Mouse (Mus musculus): Measurements from ENCODE around the gene Bri3bp. TPM values are rescaled to one million over a fixed set of nuclear protein-coding genes. Genes with fewer than 3 reads are reported as not detected.

Bri3bp gene
- total and polyA plus RNA-seq, 2 experiments from 2014 or later, result 27.8 to 65.8 TPM

- Histone ChIP-seq H3K27ac (ENCODE audit: low read depth) (no peak overlapping the region), H3K4me1 (ENCODE audit: control insufficient read depth, insufficient read depth) (peaks cover 5% of the 10 kb centered on the region; the same call in 1 of the 2 replicates), H3K4me3 (ENCODE audit: low read depth, low read length) (peak overlapping the region; percentile 62), H3K27me3 (ENCODE audit: control insufficient read depth, insufficient read depth, low read length) (no peaks in the 10 kb centered on the region), H3K4me2 (ENCODE audit: low read depth, low read length) (peak overlapping the region; percentile 87), H3K9ac (replicated peaks; ENCODE audit: low read depth, low read length) (peak overlapping the region; percentile 53), H3K9me3 (replicated peaks; ENCODE audit: control insufficient read depth, low read length) (no peaks in the 10 kb centered on the region), H3K36me3 (replicated peaks; ENCODE audit: control insufficient read depth, insufficient read depth, low read length) (no peaks in the 10 kb centered on the region)
- WGBS, result 23% methylated on average over 5 of the region's 5 CpGs
- TF ChIP-seq CTCF (IDR thresholded peaks at IDR 0.05; ENCODE audit: low read depth) (peak; percentile 4; the same call in 1 of the 2 replicates), EP300 (IDR thresholded peaks at IDR 0.05; ENCODE audit: low read depth) (no peak)
- ATAC-seq (ENCODE audit: insufficient read depth, low read depth), result 0 out of 2 replicates have a peak, but pooled peaks have one; percentile 6
- DNase-seq (ENCODE audit: low spot score), result no peak
These were observed 34.9 kb downstream of the Bri3bp start for GRCm38 (mm10) chr5:125476286-125476625.

- H3K9ac ChIP-seq (replicated peaks; ENCODE audit: low read depth, low read length), result no peak overlapping the region
- DNase-seq (ENCODE audit: low spot score), result no peak
- no peak for TF ChIP-seq EP300 (IDR thresholded peaks at IDR 0.05; ENCODE audit: low read depth)
- TF ChIP-seq CTCF (IDR thresholded peaks at IDR 0.05; ENCODE audit: low read depth), result no peak
These were observed 35.4 kb downstream of the Bri3bp start for GRCm38 (mm10) chr5:125476799-125477198.

GRCm38 (mm10) chr5:125477533-125477932, 36.2 kb downstream of the Bri3bp start:
- peaks cover 5% of the 10 kb centered on the region; the same call in 1 of the 2 replicates for H3K4me1 ChIP-seq (ENCODE audit: control insufficient read depth, insufficient read depth)
- H3K9me3 ChIP-seq (replicated peaks; ENCODE audit: control insufficient read depth, low read length), result no peaks in the 10 kb centered on the region
- H3K27ac ChIP-seq (ENCODE audit: low read depth), result no peak overlapping the region
- 72% methylated on average over 7 of the region's 7 CpGs for WGBS
- ATAC-seq (ENCODE audit: insufficient read depth, low read depth) (no peak), DNase-seq (ENCODE audit: low spot score) (no peak)
- TF ChIP-seq EP300 (IDR thresholded peaks at IDR 0.05; ENCODE audit: low read depth), result no peak
- no peak for TF ChIP-seq CTCF (IDR thresholded peaks at IDR 0.05; ENCODE audit: low read depth)
- no peaks in the 10 kb centered on the region for H3K27me3 ChIP-seq (ENCODE audit: control insufficient read depth, insufficient read depth, low read length)
- 0 out of 2 replicates have a peak, but pooled peaks cover under 1% of the 10 kb centered on the region for H3K36me3 ChIP-seq (replicated peaks; ENCODE audit: control insufficient read depth, insufficient read depth, low read length)
- no peak overlapping the region for H3K4me3 ChIP-seq (ENCODE audit: low read depth, low read length)
- no peak overlapping the region for H3K4me2 ChIP-seq (ENCODE audit: low read depth, low read length)
- H3K9ac ChIP-seq (replicated peaks; ENCODE audit: low read depth, low read length), result no peak overlapping the region

More at GRCm38 (mm10) chr5:125476799-125477198, 35.4 kb downstream of the Bri3bp start:
- no peaks in the 10 kb centered on the region for H3K9me3 ChIP-seq (replicated peaks; ENCODE audit: control insufficient read depth, low read length)
- no peaks in the 10 kb centered on the region for H3K27me3 ChIP-seq (ENCODE audit: control insufficient read depth, insufficient read depth, low read length)
- no peak overlapping the region for H3K27ac ChIP-seq (ENCODE audit: low read depth)
- H3K36me3 ChIP-seq (replicated peaks; ENCODE audit: control insufficient read depth, insufficient read depth, low read length), result no peaks in the 10 kb centered on the region
- WGBS, result 67% methylated on average over 7 of the region's 7 CpGs
- no peak for ATAC-seq (ENCODE audit: insufficient read depth, low read depth)
- peaks cover 5% of the 10 kb centered on the region; the same call in 1 of the 2 replicates for H3K4me1 ChIP-seq (ENCODE audit: control insufficient read depth, insufficient read depth)
- H3K4me3 ChIP-seq (ENCODE audit: low read depth, low read length), result peak overlapping the region; percentile 62; the same call in 1 of the 2 replicates
- H3K4me2 ChIP-seq (ENCODE audit: low read depth, low read length), result peak overlapping the region; percentile 87

GRCm38 (mm10) chr5:125478037-125478436, 36.7 kb downstream of the Bri3bp start:
- 0 out of 2 replicates have a peak, but pooled peaks cover 5% of the 10 kb centered on the region for H3K36me3 ChIP-seq (replicated peaks; ENCODE audit: control insufficient read depth, insufficient read depth, low read length)
- H3K4me3 ChIP-seq (ENCODE audit: low read depth, low read length), result no peak overlapping the region
- H3K4me2 ChIP-seq (ENCODE audit: low read depth, low read length), result no peak overlapping the region
- ATAC-seq (ENCODE audit: insufficient read depth, low read depth) (no peak), DNase-seq (ENCODE audit: low spot score) (no peak)
- H3K9ac ChIP-seq (replicated peaks; ENCODE audit: low read depth, low read length), result no peak overlapping the region
- WGBS, result 79% methylated on average over 7 of the region's 7 CpGs
- H3K27ac ChIP-seq (ENCODE audit: low read depth), result no peak overlapping the region
- no peak for TF ChIP-seq EP300 (IDR thresholded peaks at IDR 0.05; ENCODE audit: low read depth)
- peaks cover 5% of the 10 kb centered on the region; the same call in 1 of the 2 replicates for H3K4me1 ChIP-seq (ENCODE audit: control insufficient read depth, insufficient read depth)
- no peaks in the 10 kb centered on the region for H3K27me3 ChIP-seq (ENCODE audit: control insufficient read depth, insufficient read depth, low read length)
- H3K9me3 ChIP-seq (replicated peaks; ENCODE audit: control insufficient read depth, low read length), result no peaks in the 10 kb centered on the region

GRCm38 (mm10) chr5:125479376-125479775, 38.0 kb downstream of the Bri3bp start:
- no peak overlapping the region for H3K4me2 ChIP-seq (ENCODE audit: low read depth, low read length)
- H3K36me3 ChIP-seq (replicated peaks; ENCODE audit: control insufficient read depth, insufficient read depth, low read length), result 0 out of 2 replicates have a peak, but pooled peaks cover 9% of the 10 kb centered on the region
- peaks cover 5% of the 10 kb centered on the region; the same call in 1 of the 2 replicates for H3K4me1 ChIP-seq (ENCODE audit: control insufficient read depth, insufficient read depth)
- H3K9ac ChIP-seq (replicated peaks; ENCODE audit: low read depth, low read length), result no peak overlapping the region
- DNase-seq (ENCODE audit: low spot score) (no peak), ATAC-seq (ENCODE audit: insufficient read depth, low read depth) (no peak)
- H3K27ac ChIP-seq (ENCODE audit: low read depth), result no peak overlapping the region
- no peak for TF ChIP-seq EP300 (IDR thresholded peaks at IDR 0.05; ENCODE audit: low read depth)
- no peak for TF ChIP-seq CTCF (IDR thresholded peaks at IDR 0.05; ENCODE audit: low read depth)
- H3K27me3 ChIP-seq (ENCODE audit: control insufficient read depth, insufficient read depth, low read length), result no peaks in the 10 kb centered on the region
- WGBS, result 92% methylated on average over 3 of the region's 3 CpGs
- H3K9me3 ChIP-seq (replicated peaks; ENCODE audit: control insufficient read depth, low read length), result no peaks in the 10 kb centered on the region
- H3K4me3 ChIP-seq (ENCODE audit: low read depth, low read length), result no peak overlapping the region
